Mouse (Mus musculus) embryonic facial prominence, embryonic 15.5 days (tissue): ENCODE results near the gene Chd8. TPM values are rescaled to one million over a fixed set of nuclear protein-coding genes. Genes with fewer than 3 reads are reported as not detected.

ENCODE experiments used
- ATAC-seq: fragments of 200-750 bp; cut with Nextera tagmentation; 2 replicates; pipeline ENCODE4 v1.8.0; 2017; ENCODE audit warnings: low read depth, moderate TSS enrichment; ENCODE audit not compliant: insufficient number of reproducible peaks, low FRiP score, low TSS enrichment
- H3K27ac ChIP-seq: fragments of 300-500 bp; sonication (generic); replicated peaks from 2 replicates; pipeline ENCODE4 v1.5.1; 2015; ENCODE audit warnings: mild to moderate bottlenecking, inconsistent platforms
- H3K27me3 ChIP-seq: fragments of 300-500 bp; sonication (generic); 2 replicates; pipeline ENCODE4 v1.6.1; 2015; ENCODE audit warnings: inconsistent platforms
- H3K36me3 ChIP-seq: fragments of 300-500 bp; sonication (generic); 2 replicates; pipeline ENCODE4 v1.6.1; 2015; ENCODE audit warnings: mild to moderate bottlenecking, inconsistent platforms
- H3K4me1 ChIP-seq: fragments of 300-500 bp; sonication (generic); 2 replicates; pipeline ENCODE4 v1.6.1; 2015; ENCODE audit warnings: inconsistent platforms
- H3K4me2 ChIP-seq: fragments of 300-500 bp; sonication (generic); replicated peaks from 2 replicates; pipeline ENCODE4 v1.6.1; 2015; ENCODE audit warnings: mild to moderate bottlenecking, inconsistent platforms
- H3K4me3 ChIP-seq: fragments of 300-500 bp; sonication (generic); replicated peaks from 2 replicates; pipeline ENCODE4 v1.5.1; 2015; ENCODE audit warnings: mild to moderate bottlenecking, inconsistent platforms
- H3K9ac ChIP-seq: fragments of 300-500 bp; sonication (generic); 2 replicates; pipeline ENCODE4 v1.6.1; 2015; ENCODE audit warnings: inconsistent platforms
- H3K9me3 ChIP-seq: fragments of 300-500 bp; sonication (generic); replicated peaks from 2 replicates; pipeline ENCODE4 v1.6.1; 2016; ENCODE audit warnings: inconsistent platforms
- WGBS: fragments of 180-500 bp; shearing (Covaris S2); methylation state at CpG from one replicate; pipeline ENCODE4 v1.1.7; 2015; 5-methylcytosine and 5-hydroxymethylcytosine counted together
- polyA plus RNA-seq: library from polyadenylated mRNA; unstranded; fragments of >200 nt; fragmentation: Nextera tagmentation; extraction: Ambion mirVana; gene quantifications from 2 replicates; pipeline ENCODE4 v1.2.1, GENCODE M21; 2015

Gene Chd8
- polyA plus RNA-seq, 1 experiment from 2014 or later: 38.9 TPM

DNA sequence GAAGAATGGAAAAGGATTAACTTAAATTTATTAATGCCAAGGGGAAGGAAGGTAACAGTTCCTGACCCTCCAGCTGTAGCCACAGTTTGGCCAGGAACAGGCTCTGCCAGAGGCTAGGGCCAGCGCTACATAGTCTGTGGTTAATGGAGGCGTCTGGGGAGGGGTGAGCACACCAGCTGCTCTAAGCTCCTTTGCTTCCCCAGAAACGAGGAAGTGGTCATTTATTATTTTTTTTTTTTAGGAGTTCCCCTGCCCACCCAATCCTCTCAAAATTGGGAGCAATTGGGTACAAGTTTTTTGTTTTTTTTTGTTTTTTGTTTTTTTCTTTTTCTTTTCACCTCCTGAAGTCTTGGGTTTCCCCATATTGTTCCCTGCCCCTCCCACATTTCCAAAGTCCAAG is 59.4 kb downstream of the Chd8 start:
- H3K9ac ChIP-seq: 0 out of 2 replicates have a peak overlapping the region, but pooled peaks have one; percentile 33
- peaks cover 13% of the 10 kb centered on the region for H3K4me1 ChIP-seq
- peak overlapping the region; percentile 70 for H3K4me2 ChIP-seq
- no peaks in the 10 kb centered on the region for H3K27me3 ChIP-seq
- H3K4me3 ChIP-seq: peak overlapping the region; percentile 86
- H3K27ac ChIP-seq: 0 out of 2 replicates have a peak overlapping the region, but pooled peaks have one; percentile 22
- no peak for ATAC-seq
- 13% methylated on average over 3 of the region's 3 CpGs for WGBS
- H3K36me3 ChIP-seq: peaks cover 34% of the 10 kb centered on the region
- H3K9me3 ChIP-seq: no peaks in the 10 kb centered on the region

DNA sequence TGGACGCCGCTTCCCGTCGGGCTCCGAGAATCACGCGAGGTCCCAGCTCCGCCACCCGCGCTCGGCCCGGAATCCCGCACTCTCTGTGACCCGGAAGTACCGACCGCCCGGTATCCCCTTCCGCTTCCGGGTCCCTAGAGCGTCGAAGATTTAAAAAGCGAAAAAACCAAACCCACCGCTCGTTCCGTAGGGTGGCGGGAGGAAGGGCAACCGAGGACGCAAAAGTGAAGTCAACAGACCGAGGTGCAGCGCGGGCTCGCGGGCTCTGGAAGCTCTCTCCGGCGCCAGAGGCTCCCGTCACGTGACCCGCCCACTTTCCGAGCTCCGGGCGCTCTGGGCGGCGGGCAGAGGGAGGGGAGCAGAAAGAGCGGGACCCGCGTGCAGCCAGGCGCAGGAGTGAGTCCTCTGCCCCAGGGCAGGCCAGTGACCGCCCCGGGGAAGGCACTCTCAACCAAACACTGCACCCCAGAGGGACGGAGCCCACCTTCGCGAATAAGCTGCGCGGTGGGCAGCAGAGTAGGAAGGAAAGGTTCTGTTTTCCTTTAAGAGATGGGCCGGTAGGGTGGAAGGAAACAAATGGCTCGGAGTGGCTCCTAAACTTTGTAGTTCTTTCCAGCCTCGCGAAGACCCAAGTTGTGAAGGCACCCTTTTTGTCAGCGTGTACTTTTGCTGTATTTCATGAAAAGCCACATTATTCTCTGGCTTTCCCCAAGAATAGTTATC is 60.3 kb downstream of the Chd8 start, which contains the start of gene Supt16:
Supt16 (minus strand) TSS at position 261 of the 723 bp plus-strand sequence.
- WGBS: under 1% methylated on average over 59 of the region's 59 CpGs
- Histone ChIP-seq H3K4me1 (peaks cover 13% of the 10 kb centered on the region), H3K27me3 (no peaks in the 10 kb centered on the region), H3K36me3 (peaks cover 33% of the 10 kb centered on the region), H3K9me3 (no peaks in the 10 kb centered on the region), H3K27ac (peak within 1 kb of the TSS; percentile 99), H3K9ac (peak within 1 kb of the TSS; percentile 92), H3K4me2 (peak within 1 kb of the TSS; percentile 70), H3K4me3 (peak within 1 kb of the TSS; percentile 86)
- ATAC-seq: peak; percentile 94

DNA sequence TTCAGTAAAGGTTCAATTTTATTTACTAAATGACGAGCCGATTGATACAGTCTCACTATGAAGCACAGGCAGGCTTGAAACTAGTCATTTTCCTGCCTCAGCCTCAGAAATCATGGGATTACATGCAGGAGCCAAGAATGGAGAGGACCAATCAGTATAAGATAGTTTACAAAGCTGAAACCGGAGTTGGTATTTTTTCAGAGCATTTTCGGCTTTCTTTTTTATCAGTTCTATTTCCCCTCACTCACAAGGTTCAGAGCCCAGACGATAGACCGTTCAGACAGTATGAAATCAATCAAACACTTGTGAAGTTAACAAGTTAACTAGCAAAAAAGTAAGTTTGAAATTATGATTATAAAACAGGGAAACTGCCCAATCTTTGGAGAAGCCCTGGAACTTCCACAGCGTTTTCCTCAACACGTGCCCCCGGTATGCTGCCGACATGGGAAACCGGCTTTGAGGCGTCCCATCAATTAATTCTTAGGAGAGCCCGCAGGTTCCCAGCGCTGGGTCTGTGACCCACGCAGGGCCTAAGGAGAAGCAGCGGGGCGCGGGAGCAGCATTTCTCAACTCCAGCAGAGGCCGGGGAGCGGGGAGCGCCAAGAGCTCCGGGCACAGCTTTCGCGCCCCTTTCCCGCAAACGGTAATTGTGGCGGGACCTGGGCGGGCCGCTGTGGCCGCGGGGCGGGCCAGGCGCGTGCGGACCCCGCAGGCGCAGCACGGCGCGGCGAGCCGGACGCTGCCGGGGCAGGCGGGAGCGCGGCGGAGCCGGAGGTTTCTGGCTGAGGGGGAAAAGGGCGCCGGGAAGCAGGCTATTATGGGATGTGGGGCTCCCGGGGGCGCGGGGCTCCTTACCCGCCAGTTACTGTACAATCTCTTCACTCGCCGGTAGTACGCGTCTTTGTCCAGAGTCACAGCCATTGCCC is 61.1 kb downstream of the Chd8 start:
- under 1% methylated on average over 57 of the region's 59 CpGs for WGBS
- peaks cover 32% of the 10 kb centered on the region for H3K36me3 ChIP-seq
- no peaks in the 10 kb centered on the region for H3K27me3 ChIP-seq
- ATAC-seq: peak; percentile 75
- no peaks in the 10 kb centered on the region for H3K9me3 ChIP-seq
- H3K4me3 ChIP-seq: peak overlapping the region; percentile 86
- H3K9ac ChIP-seq: peak overlapping the region; percentile 92
- peaks cover 13% of the 10 kb centered on the region for H3K4me1 ChIP-seq
- peak overlapping the region; percentile 70 for H3K4me2 ChIP-seq
- peak overlapping the region; percentile 99 for H3K27ac ChIP-seq

DNA sequence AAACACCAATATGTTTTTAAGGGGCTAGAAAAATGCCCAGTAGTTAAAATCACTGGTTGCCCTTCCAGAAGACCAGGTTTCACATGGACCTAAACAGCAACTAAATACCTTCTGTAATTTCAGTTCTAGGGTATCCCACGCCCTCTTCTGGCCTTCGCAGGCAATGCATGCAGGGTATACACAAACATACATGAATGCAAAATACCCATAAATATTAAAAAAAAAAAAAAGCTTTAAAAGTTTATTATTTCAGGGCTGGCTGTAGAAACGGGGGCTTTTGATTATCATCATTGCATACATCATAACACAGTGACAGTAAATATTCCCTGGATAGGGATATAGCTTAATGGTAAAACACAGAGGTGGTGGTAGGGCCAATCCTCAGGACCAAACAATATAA is 61.9 kb downstream of the Chd8 start:
- 10% methylated on average over 3 of the region's 3 CpGs for WGBS
- no peaks in the 10 kb centered on the region for H3K9me3 ChIP-seq
- ATAC-seq: no peak
- H3K4me2 ChIP-seq: peak overlapping the region; percentile 70
- no peak overlapping the region for H3K27ac ChIP-seq
- H3K27me3 ChIP-seq: no peaks in the 10 kb centered on the region
- H3K36me3 ChIP-seq: peaks cover 27% of the 10 kb centered on the region
- peaks cover 13% of the 10 kb centered on the region for H3K4me1 ChIP-seq
- peak overlapping the region; percentile 86 for H3K4me3 ChIP-seq
- H3K9ac ChIP-seq: no peak overlapping the region

DNA sequence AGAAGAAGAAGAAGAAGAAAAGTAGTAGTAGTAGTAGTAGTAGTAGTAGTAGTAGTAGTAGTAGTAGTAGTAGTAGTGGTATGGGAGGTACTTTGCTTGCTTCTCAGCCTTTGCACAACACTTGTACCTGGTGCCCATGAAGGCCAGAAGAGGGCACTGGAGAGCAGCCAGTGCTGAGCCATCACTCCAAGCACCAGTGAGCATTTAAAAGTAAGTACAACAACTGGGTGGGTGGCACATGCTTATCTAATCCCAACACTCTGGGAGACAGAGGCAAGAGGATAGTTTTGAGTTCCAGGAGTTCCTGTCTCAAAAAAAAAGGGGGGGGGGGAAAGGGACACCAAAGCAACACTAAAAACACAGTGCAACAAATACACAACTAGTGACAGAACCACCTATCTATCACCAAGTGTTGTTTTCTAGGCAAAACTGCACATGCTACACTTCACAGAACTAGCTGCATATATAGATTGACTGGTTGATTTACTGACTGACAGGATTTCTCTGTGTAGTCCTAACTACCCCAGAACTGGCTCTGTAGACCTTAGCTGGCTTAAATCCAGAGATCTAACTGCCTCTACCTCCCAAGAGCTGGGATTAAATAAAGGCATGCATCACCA is 66.7 kb downstream of the Chd8 start:
- peaks cover 10% of the 10 kb centered on the region; the same call in 1 of the 2 replicates for H3K36me3 ChIP-seq
- H3K9me3 ChIP-seq: no peaks in the 10 kb centered on the region
- no peak overlapping the region for H3K4me2 ChIP-seq
- no peak for ATAC-seq
- no peak overlapping the region for H3K4me3 ChIP-seq
- H3K27me3 ChIP-seq: no peaks in the 10 kb centered on the region
- no peak overlapping the region for H3K9ac ChIP-seq
- H3K4me1 ChIP-seq: 0 out of 2 replicates have a peak, but pooled peaks cover 6% of the 10 kb centered on the region
- H3K27ac ChIP-seq: no peak overlapping the region

DNA sequence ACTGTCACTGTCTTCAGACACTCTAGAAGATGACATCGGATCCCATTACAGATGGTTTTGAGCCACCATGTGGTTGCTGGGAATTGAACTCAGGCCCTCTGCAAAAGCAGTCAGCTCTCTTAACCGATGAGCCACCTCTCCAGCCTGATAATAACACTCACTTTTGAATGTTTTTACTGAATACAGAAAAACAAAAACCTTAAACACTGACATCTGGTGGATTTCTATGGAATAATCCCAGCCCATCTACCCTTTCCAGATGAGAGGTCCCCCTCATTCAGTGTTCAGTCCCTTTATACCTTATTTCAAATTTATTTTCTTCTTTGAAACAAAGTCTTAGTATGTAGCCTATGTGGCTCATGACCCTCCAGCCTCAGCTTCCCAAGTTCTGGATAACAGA is 68.1 kb downstream of the Chd8 start:
- no peaks in the 10 kb centered on the region for H3K4me1 ChIP-seq
- H3K4me3 ChIP-seq: no peak overlapping the region
- no peaks in the 10 kb centered on the region for H3K27me3 ChIP-seq
- H3K4me2 ChIP-seq: no peak overlapping the region
- no peaks in the 10 kb centered on the region for H3K9me3 ChIP-seq
- no peak overlapping the region for H3K27ac ChIP-seq
- H3K36me3 ChIP-seq: peaks cover 10% of the 10 kb centered on the region; the same call in 1 of the 2 replicates
- 70% methylated on average over 2 of the region's 2 CpGs for WGBS
- no peak for ATAC-seq
- H3K9ac ChIP-seq: no peak overlapping the region

DNA sequence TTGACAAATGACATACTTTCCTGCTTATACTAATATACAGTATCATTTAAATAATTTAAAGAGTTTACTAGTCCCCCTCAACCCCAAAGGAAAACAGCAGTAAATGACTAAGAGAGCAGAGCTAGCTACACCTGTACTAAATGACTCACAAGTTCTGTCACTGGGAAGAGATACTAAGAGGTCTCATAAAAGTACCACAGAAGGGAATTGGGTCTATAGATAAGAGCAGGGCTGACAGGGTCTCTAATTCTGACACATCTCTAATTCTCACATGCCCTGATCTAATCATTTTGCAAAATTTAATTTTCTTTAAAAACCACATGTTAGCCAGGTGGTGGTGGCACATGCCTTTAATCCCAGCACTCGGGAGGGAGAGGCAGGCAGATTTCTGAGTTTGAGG is 68.8 kb downstream of the Chd8 start:
- ATAC-seq: no peak

DNA sequence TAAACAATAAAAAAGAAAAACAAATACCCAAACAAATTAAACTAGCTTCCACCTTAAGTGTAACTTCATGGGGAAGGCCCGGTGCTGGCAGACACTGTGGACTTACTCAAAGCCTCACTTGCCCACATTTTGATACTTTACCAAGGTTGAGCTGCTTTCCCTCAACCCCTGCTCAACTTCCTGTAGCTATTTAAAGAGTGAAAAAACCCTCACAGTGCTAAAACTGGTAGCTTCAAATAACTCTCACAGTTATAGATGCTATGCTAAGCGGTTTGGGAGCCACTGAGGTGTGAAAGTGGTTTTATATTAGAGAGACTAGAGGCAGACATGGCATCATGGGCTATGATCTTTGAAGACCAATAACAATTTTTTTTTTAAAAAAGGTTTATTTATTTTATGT is 91.0 kb downstream of the Chd8 start:
- H3K36me3 ChIP-seq: peaks cover 60% of the 10 kb centered on the region
- H3K4me2 ChIP-seq: no peak overlapping the region
- H3K27me3 ChIP-seq: no peaks in the 10 kb centered on the region
- H3K4me1 ChIP-seq: no peaks in the 10 kb centered on the region
- no peak overlapping the region for H3K9ac ChIP-seq
- no peak overlapping the region for H3K4me3 ChIP-seq
- H3K27ac ChIP-seq: no peak overlapping the region
- no peak for ATAC-seq
- 88% methylated on average over 2 of the region's 2 CpGs for WGBS
- H3K9me3 ChIP-seq: no peaks in the 10 kb centered on the region

More for the DNA sequence above, 68.8 kb downstream of the Chd8 start:
- Histone ChIP-seq H3K9me3 (no peaks in the 10 kb centered on the region), H3K4me3 (no peak overlapping the region), H3K4me1 (no peaks in the 10 kb centered on the region), H3K9ac (no peak overlapping the region), H3K27me3 (no peaks in the 10 kb centered on the region), H3K36me3 (peaks cover 10% of the 10 kb centered on the region; the same call in 1 of the 2 replicates), H3K4me2 (no peak overlapping the region), H3K27ac (no peak overlapping the region)
- WGBS: 71% methylated on average over 1 of the region's 1 CpGs

DNA sequence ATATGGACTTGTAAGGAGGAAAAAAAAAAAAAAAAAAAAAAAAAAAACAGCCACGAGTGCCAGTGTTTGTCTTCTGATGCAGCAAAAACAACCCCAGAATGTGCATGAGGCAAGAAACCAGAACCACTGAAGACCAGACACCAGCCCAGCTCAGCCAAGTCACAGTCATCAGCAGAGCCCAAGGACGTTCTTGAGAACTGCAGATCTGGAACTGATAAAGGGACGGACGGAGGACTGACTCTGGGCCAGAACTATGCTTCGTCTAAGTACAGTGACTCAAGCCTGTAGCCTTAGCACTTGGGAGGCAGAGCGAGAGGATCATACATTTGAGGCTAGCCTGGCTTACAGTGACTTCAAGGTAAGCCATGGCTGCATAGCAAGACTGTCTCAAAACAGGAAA is 96.7 kb downstream of the Chd8 start:
- WGBS: 76% methylated on average over 6 of the region's 6 CpGs
- Histone ChIP-seq H3K4me2 (no peak overlapping the region), H3K9ac (no peak overlapping the region), H3K4me3 (no peak overlapping the region), H3K36me3 (peaks cover 71% of the 10 kb centered on the region), H3K9me3 (no peaks in the 10 kb centered on the region), H3K27ac (no peak overlapping the region), H3K4me1 (no peaks in the 10 kb centered on the region), H3K27me3 (no peaks in the 10 kb centered on the region)
- ATAC-seq: no peak

DNA sequence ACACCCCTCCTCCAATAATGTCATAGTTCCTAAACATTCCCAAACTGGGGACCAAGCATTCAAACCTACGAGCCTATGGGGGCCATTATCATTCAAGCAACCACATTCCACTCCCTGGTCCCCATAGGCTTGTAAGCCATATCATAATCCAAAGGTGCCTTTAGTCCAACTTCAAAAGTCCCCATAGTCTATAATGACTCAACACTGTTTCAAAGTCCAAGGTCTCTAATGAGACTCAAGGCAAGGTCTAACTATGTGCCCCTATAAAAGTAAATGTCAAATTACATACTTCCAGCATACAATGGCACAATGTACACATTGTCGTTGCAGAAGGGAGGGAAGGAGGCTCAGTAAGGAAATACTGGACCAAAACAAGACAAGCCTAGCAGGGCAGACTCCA is 102.6 kb downstream of the Chd8 start:
- WGBS: 88% methylated on average over 2 of the region's 2 CpGs
- Histone ChIP-seq H3K27me3 (no peaks in the 10 kb centered on the region), H3K4me3 (no peak overlapping the region), H3K27ac (no peak overlapping the region), H3K9ac (no peak overlapping the region), H3K4me1 (no peaks in the 10 kb centered on the region), H3K9me3 (no peaks in the 10 kb centered on the region), H3K4me2 (no peak overlapping the region), H3K36me3 (peaks cover 20% of the 10 kb centered on the region)
- no peak for ATAC-seq

DNA sequence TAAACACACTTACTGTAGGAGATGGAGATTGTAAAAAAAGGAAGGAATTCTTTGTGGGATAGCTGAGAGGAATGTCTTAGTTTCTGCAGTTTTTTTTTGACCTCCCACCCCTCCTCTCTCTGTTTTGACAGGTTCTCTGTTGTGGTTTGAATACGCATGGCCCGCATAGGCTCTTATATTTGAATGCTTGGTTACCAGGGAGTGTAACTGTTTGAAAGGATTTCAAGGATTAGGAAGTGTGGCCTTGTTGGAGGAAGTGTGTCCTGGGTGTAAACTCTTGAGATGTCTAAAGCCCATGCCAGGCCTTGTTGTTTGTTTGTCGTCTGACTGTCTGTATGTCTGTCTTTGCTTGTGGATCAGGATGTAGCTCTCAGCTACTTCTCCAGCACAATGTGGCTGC is 105.0 kb downstream of the Chd8 start:
- ATAC-seq: no peak
- Histone ChIP-seq H3K4me3 (no peak overlapping the region), H3K27me3 (no peaks in the 10 kb centered on the region), H3K9me3 (no peaks in the 10 kb centered on the region), H3K36me3 (no peaks in the 10 kb centered on the region), H3K4me2 (no peak overlapping the region), H3K9ac (no peak overlapping the region), H3K4me1 (no peaks in the 10 kb centered on the region), H3K27ac (no peak overlapping the region)
- 32% methylated on average over 3 of the region's 3 CpGs for WGBS
